Mouse (Mus musculus) forebrain, embryonic 14.5 days (tissue): ENCODE data around the gene Pou2f2. TPM values are rescaled to one million over a fixed set of nuclear protein-coding genes. Genes with fewer than 3 reads are reported as not detected.

Experiments
- ATAC-seq: fragments of 200-750 bp; cut with Nextera tagmentation; 2 replicates; pipeline ENCODE4 v1.8.0; 2017; ENCODE audit warnings: mild to moderate bottlenecking, moderate library complexity
- DNase-seq: peaks from one replicate; pipeline ENCODE4 v3.0.0-alpha.2; 2015; ENCODE audit warnings: low spot score
- H3K27ac ChIP-seq: fragments of 300-500 bp; sonication (generic); 2 replicates; pipeline ENCODE4 v1.5.1; 2014; ENCODE audit warnings: low read depth, mild to moderate bottlenecking, control low read depth, low read length, moderate library complexity
- H3K27me3 ChIP-seq: fragments of 300-500 bp; sonication (generic); replicated peaks from 2 replicates; pipeline ENCODE4 v1.6.1; 2014; ENCODE audit warnings: low read length, control low read depth, mixed read lengths; ENCODE audit not compliant: control insufficient read depth, insufficient read depth
- H3K36me3 ChIP-seq: fragments of 300-500 bp; sonication (generic); 2 replicates; pipeline ENCODE4 v1.6.1; 2014; ENCODE audit warnings: low read length, control low read depth; ENCODE audit not compliant: control insufficient read depth, insufficient read depth
- H3K4me1 ChIP-seq: fragments of 300-500 bp; sonication (generic); 2 replicates; pipeline ENCODE4 v1.6.1; 2014; ENCODE audit warnings: antibody characterized with exemption, low read length, control low read depth; ENCODE audit not compliant: control insufficient read depth, insufficient read depth
- H3K4me2 ChIP-seq: fragments of 300-500 bp; sonication (generic); 2 replicates; pipeline ENCODE4 v1.6.1; 2014; ENCODE audit warnings: mild to moderate bottlenecking, control low read depth, low read length
- H3K4me3 ChIP-seq: fragments of 300-500 bp; sonication (generic); 2 replicates; pipeline ENCODE4 v1.5.1; 2014; ENCODE audit warnings: low read depth, low read length, control low read depth
- H3K9ac ChIP-seq: fragments of 300-500 bp; sonication (generic); 2 replicates; pipeline ENCODE4 v1.6.1; 2014; ENCODE audit warnings: mild to moderate bottlenecking, low read length, control low read depth, moderate library complexity
- H3K9me3 ChIP-seq: fragments of 300-500 bp; sonication (generic); replicated peaks from 2 replicates; pipeline ENCODE4 v1.6.1; 2016; ENCODE audit warnings: low read length, control low read depth, mixed read lengths; ENCODE audit not compliant: control insufficient read depth
- WGBS: fragments of 180-500 bp; shearing (Covaris S2); extraction: QIAGEN DNeasy Blood & Tissue Kit; methylation state at CpG from one replicate; pipeline ENCODE4 v1.1.7; 2014; 5-methylcytosine and 5-hydroxymethylcytosine counted together
- polyA plus RNA-seq: library from polyadenylated mRNA; unstranded; fragments of >200 nt; fragmentation: Nextera tagmentation; extraction: Ambion mirVana; gene quantifications from 2 replicates; pipeline ENCODE4 v1.2.1, GENCODE M21; 2014

Gene Pou2f2
- polyA plus RNA-seq, 1 experiment from 2014 or later, result 15.5 TPM

DNA sequence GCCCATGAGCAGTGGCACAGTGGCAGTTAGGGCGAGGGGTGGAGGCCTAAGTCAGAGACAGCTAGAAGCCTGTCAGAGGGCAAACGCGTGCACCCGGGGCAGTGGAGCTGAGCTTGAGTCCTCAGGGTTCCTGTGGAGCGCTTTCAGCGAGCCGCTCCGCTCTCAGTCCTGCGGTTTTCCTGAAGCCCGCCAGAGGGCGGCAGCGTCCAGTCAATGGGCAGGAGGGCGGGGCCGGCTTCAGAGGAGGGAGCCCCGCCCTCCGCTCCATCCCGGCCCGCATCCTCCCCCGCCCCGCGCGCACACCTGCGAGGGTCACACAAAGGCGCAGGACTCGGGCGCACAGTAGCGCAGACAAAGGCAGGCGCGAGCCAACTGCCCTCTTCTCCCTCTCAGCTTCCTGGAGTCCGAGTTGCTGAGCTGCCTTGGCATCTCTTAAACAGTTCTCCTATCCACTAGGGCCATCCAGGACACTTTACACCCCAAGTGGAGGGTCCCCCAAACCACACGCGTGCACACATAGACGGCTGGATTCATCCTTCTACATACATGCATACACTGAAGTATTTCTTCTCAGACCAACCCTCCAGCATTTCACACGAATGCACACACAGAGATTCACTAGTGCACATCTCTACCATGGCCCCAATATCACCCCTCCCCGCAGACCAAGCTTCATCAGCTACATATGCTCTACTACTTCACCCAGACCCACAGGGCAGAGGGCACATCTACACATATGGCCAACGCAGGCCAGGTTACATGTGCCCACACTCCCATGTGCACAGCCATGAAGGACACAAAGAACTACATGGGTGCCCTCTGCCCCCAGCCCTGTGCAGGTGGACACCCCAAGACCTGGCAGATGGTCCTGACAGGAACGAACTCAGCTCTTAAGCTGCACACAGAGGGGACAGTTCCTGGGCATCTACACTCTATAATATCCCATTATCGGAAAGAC lies 46.2 kb downstream of the Pou2f2 start:
- Histone ChIP-seq H3K4me3 (peak overlapping the region; percentile 16; the same call in 1 of the 2 replicates), H3K27ac (no peak overlapping the region), H3K27me3 (peaks cover 11% of the 10 kb centered on the region; the same call in 1 of the 2 replicates), H3K4me1 (no peaks in the 10 kb centered on the region), H3K9me3 (0 out of 2 replicates have a peak, but pooled peaks cover 2% of the 10 kb centered on the region), H3K4me2 (peak overlapping the region; percentile 53), H3K36me3 (no peaks in the 10 kb centered on the region), H3K9ac (peak overlapping the region; percentile 42; the same call in 1 of the 2 replicates)
- WGBS, result 8% methylated on average over 38 of the region's 38 CpGs
- DNase-seq (peak; percentile 90), ATAC-seq (peak; percentile 75)

- 6% methylated on average over 25 of the region's 25 CpGs for WGBS
Observed at GRCm38 (mm10) chr7:25132318-25132960, 47.1 kb downstream of the Pou2f2 start.

GRCm38 (mm10) chr7:25131247-25131646 lies 48.3 kb downstream of the Pou2f2 start:
- ATAC-seq (no peak), DNase-seq (no peak)
- Histone ChIP-seq H3K4me3 (no peak overlapping the region), H3K4me1 (no peaks in the 10 kb centered on the region), H3K9me3 (0 out of 2 replicates have a peak, but pooled peaks cover 2% of the 10 kb centered on the region), H3K9ac (no peak overlapping the region), H3K36me3 (no peaks in the 10 kb centered on the region), H3K27ac (no peak overlapping the region), H3K4me2 (no peak overlapping the region), H3K27me3 (peaks cover 11% of the 10 kb centered on the region; the same call in 1 of the 2 replicates)
- WGBS, result 94% methylated on average over 11 of the region's 11 CpGs

More at GRCm38 (mm10) chr7:25132318-25132960, 47.1 kb downstream of the Pou2f2 start:
- no peak overlapping the region for H3K4me3 ChIP-seq
- H3K27me3 ChIP-seq, result peaks cover 11% of the 10 kb centered on the region; the same call in 1 of the 2 replicates
- H3K9ac ChIP-seq, result no peak overlapping the region
- ATAC-seq (peak; percentile 13; the same call in 1 of the 2 replicates), DNase-seq (no peak)
- 0 out of 2 replicates have a peak, but pooled peaks cover 2% of the 10 kb centered on the region for H3K9me3 ChIP-seq
- H3K27ac ChIP-seq, result no peak overlapping the region
- H3K36me3 ChIP-seq, result no peaks in the 10 kb centered on the region
- H3K4me1 ChIP-seq, result no peaks in the 10 kb centered on the region
- H3K4me2 ChIP-seq, result no peak overlapping the region

- WGBS, result 88% methylated on average over 11 of the region's 11 CpGs
- H3K4me3 ChIP-seq, result no peak overlapping the region
- peaks cover 11% of the 10 kb centered on the region; the same call in 1 of the 2 replicates for H3K27me3 ChIP-seq
- DNase-seq (no peak), ATAC-seq (no peak)
- no peak overlapping the region for H3K9ac ChIP-seq
- no peak overlapping the region for H3K4me2 ChIP-seq
- no peaks in the 10 kb centered on the region for H3K36me3 ChIP-seq
- no peak overlapping the region for H3K27ac ChIP-seq
- H3K4me1 ChIP-seq, result no peaks in the 10 kb centered on the region
- no peaks in the 10 kb centered on the region for H3K9me3 ChIP-seq
Observed at GRCm38 (mm10) chr7:25130565-25130964, 49.0 kb downstream of the Pou2f2 start.

- WGBS, result 73% methylated on average over 13 of the region's 13 CpGs
- DNase-seq, result no peak
Observed at GRCm38 (mm10) chr7:25129390-25129979, 50.0 kb downstream of the Pou2f2 start.

GRCm38 (mm10) chr7:25127971-25128370 lies 51.6 kb downstream of the Pou2f2 start:
- peaks cover 4% of the 10 kb centered on the region; the same call in 1 of the 2 replicates for H3K27me3 ChIP-seq
- no peaks in the 10 kb centered on the region for H3K4me1 ChIP-seq
- no peaks in the 10 kb centered on the region for H3K36me3 ChIP-seq
- H3K9me3 ChIP-seq, result no peaks in the 10 kb centered on the region
- no peak for ATAC-seq
- DNase-seq, result no peak
- no peak overlapping the region for H3K9ac ChIP-seq
- H3K4me2 ChIP-seq, result no peak overlapping the region
- WGBS, result 75% methylated on average over 9 of the region's 9 CpGs
- H3K27ac ChIP-seq, result no peak overlapping the region
- no peak overlapping the region for H3K4me3 ChIP-seq

More at GRCm38 (mm10) chr7:25129390-25129979, 50.0 kb downstream of the Pou2f2 start:
- no peak overlapping the region for H3K4me3 ChIP-seq
- H3K9me3 ChIP-seq, result no peaks in the 10 kb centered on the region
- H3K36me3 ChIP-seq, result no peaks in the 10 kb centered on the region
- no peak for ATAC-seq
- no peak overlapping the region for H3K9ac ChIP-seq
- peaks cover 8% of the 10 kb centered on the region; the same call in 1 of the 2 replicates for H3K27me3 ChIP-seq
- no peaks in the 10 kb centered on the region for H3K4me1 ChIP-seq
- H3K27ac ChIP-seq, result no peak overlapping the region
- no peak overlapping the region for H3K4me2 ChIP-seq

DNA sequence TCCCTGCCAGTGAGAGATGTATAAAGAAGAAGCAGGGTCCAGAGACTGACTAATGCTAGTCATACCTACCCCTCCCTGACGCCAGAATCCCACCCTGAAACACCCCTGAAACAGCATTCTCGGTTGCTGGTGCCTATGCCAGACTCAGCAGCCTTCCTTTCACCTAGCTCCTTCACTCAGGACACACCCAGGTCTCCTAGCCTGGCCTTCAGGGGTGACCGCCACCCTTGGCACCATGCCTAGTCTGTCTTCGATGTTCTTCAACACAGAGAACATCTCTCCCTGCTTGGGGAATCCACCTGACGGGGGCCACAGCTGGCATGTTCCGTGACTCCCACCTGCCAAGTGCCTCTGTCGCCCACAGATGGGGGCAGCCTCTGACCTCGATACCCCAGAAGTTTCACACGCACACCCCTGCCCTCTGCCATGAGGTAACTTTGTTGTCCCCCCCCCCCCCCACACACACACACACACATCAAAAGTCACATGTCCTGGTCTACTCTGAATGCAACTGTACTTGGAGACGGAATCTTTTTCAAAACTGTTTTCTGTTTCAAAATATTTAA lies 53.7 kb downstream of the Pou2f2 start:
- no peaks in the 10 kb centered on the region for H3K27me3 ChIP-seq
- no peak overlapping the region for H3K9ac ChIP-seq
- 82% methylated on average over 10 of the region's 10 CpGs for WGBS
- no peaks in the 10 kb centered on the region for H3K9me3 ChIP-seq
- no peak for ATAC-seq
- H3K4me2 ChIP-seq, result no peak overlapping the region
- H3K36me3 ChIP-seq, result no peaks in the 10 kb centered on the region
- DNase-seq, result no peak
- no peak overlapping the region for H3K27ac ChIP-seq
- H3K4me3 ChIP-seq, result no peak overlapping the region
- H3K4me1 ChIP-seq, result no peaks in the 10 kb centered on the region

DNA sequence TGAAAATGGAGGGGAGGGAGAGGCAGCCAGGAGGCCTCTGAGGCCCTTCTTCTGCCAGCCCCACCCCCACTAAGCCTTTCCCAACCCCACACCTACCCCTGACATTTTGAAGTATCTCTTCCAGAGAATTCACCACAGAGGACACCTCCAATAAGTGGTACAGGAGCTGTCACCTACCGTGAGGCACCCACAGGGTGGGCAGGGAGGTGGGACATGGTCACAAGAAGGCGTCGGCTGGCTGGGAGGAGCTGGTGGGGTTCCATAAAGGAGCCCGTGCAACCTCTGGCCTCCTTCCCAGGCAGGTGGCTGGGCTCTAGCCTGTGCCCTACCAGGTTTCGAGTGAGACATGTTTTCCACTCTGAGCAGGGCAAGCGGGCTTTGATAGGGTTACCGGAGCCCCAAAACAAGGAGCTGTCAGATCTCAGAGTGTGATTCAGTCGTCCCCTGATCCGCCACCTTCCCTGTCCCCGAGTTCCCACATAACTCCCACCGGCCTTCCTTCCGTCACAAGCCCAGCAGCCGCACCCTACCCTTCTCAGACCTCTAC lies 58.2 kb downstream of the Pou2f2 start:
- H3K27ac ChIP-seq, result no peak overlapping the region
- H3K27me3 ChIP-seq, result no peaks in the 10 kb centered on the region
- no peak overlapping the region for H3K4me3 ChIP-seq
- H3K9me3 ChIP-seq, result no peaks in the 10 kb centered on the region
- H3K4me1 ChIP-seq, result no peaks in the 10 kb centered on the region
- ATAC-seq (no peak), DNase-seq (no peak)
- no peaks in the 10 kb centered on the region for H3K36me3 ChIP-seq
- no peak overlapping the region for H3K9ac ChIP-seq
- WGBS, result 75% methylated on average over 13 of the region's 13 CpGs
- H3K4me2 ChIP-seq, result no peak overlapping the region
